Mouse (Mus musculus) layer of hippocampus, postnatal 25 days (tissue): Measurements from ENCODE around the gene Mcemp1. TPM values are rescaled to one million over a fixed set of nuclear protein-coding genes. Genes with fewer than 3 reads are reported as not detected.

ENCODE experiments used
- DNase-seq, 2 experiments: peaks; one replicate each; pipeline ENCODE4 v3.0.0; 2022; ENCODE audit warnings: mixed read lengths in 2 of 2, low spot score in 1 of 2; ENCODE audit errors: extremely low spot score in 1 of 2
- total RNA-seq, 2 experiments: library from RNA; stranded (reverse); gene quantifications; 2 replicates each; pipeline ENCODE4 v1.2.3; 2021

Mcemp1 gene
- total RNA-seq, 2 experiments from 2014 or later: not detected

- no peak for DNase-seq
Observed at GRCm38 (mm10) chr8:3717321-3717954, 51.9 kb downstream of the Mcemp1 start.

DNA sequence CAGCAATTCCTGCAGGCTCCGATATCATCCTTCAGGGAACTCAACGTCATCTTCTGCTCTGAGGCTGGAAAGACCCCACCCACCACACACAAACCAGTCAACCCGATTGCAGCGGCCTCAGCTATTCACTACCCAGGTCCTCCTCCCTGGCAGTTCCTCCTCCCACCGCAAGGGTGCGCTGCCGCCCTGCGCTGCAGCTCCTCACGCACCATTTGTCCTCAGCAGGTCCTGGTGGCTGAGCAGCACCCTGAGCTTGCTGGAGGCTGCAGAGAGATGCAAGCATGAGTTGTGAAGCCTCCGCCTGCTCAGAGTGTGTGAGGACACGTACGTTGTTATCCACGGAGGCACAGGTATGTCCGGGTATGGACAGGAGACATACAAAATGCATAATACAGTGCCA lies 53.0 kb downstream of the Mcemp1 start:
- peak; percentile 47 to 63 for DNase-seq

Other genes starting within 250 kb of the Mcemp1 start
- gene Pex11g, start 198.1 kb upstream of the Mcemp1 start, total RNA-seq: 1 to 10 TPM in 1 of 2 experiments, under 1 TPM in 1; 0.59 to 1.2 TPM
- under 1 TPM; 0.23 to 0.30 TPM for gene Tex45, start 194.9 kb upstream of the Mcemp1 start, total RNA-seq
- gene Zfp358, start 172.6 kb upstream of the Mcemp1 start, total RNA-seq: 10 to 100 TPM; 29.0 to 32.5 TPM
- 10 to 100 TPM; 72.7 to 85.3 TPM for gene Mcoln1, start 165.3 kb upstream of the Mcemp1 start, total RNA-seq
- 10 to 100 TPM; 59.1 to 77.1 TPM for gene Pnpla6, start 150.4 kb upstream of the Mcemp1 start, total RNA-seq
- not detected for gene C330021F23Rik, start 97.8 kb upstream of the Mcemp1 start, total RNA-seq
- gene Camsap3, start 78.5 kb upstream of the Mcemp1 start, total RNA-seq: 10 to 100 TPM; 35.5 to 38.1 TPM
- 10 to 100 TPM; 37.8 to 41.5 TPM for gene Xab2, start 44.4 kb upstream of the Mcemp1 start, total RNA-seq
- gene Pet100, start 44.2 kb upstream of the Mcemp1 start, total RNA-seq: 10 to 100 TPM; 82.1 to 87.9 TPM
- under 1 TPM in 1 of 2 experiments, not detected in 1; 0.66 TPM for gene Pcp2, start 40.2 kb upstream of the Mcemp1 start, total RNA-seq
- gene Stxbp2, start 34.8 kb upstream of the Mcemp1 start, total RNA-seq: 10 to 100 TPM; 31.2 to 42.2 TPM
- gene Retn, start 10.0 kb upstream of the Mcemp1 start, total RNA-seq: under 1 TPM; 0.32 to 0.54 TPM
- 10 to 100 TPM; 22.4 to 23.5 TPM for gene Fcor, start 6.6 kb downstream of the Mcemp1 start, total RNA-seq
- gene Trappc5, start 10.5 kb downstream of the Mcemp1 start, total RNA-seq: 10 to 100 TPM; 26.5 to 32.9 TPM
- not detected for gene Fcer2a, start 28.4 kb downstream of the Mcemp1 start, total RNA-seq
- gene Clec4g, start 54.9 kb downstream of the Mcemp1 start, total RNA-seq: not detected
- gene Cd209a, start 83.2 kb downstream of the Mcemp1 start, total RNA-seq: not detected
- gene Cd209e, start 188.6 kb downstream of the Mcemp1 start, total RNA-seq: not detected
- not detected for gene Cd209d, start 212.8 kb downstream of the Mcemp1 start, total RNA-seq